Mouse (Mus musculus) limb, embryonic 15.5 days (tissue): ENCODE measurements around the gene Mamstr. TPM values are rescaled to one million over a fixed set of nuclear protein-coding genes. Genes with fewer than 3 reads are reported as not detected.
"Not testable (repeated sequence)": the region's sequence is repeated elsewhere in the genome, so short reads cannot be mapped to it uniquely, and the experiment has no call there.

Source experiments
- ATAC-seq: fragments of 200-750 bp; cut with Nextera tagmentation; 2 replicates; pipeline ENCODE4 v1.8.0; 2017; ENCODE audit warnings: low read depth, moderate TSS enrichment; ENCODE audit not compliant: insufficient number of reproducible peaks, low FRiP score, low TSS enrichment
- H3K27ac ChIP-seq: fragments of 300-500 bp; sonication (generic); 2 replicates; pipeline ENCODE4 v1.5.1; 2015; ENCODE audit warnings: moderate library complexity, mild to moderate bottlenecking, inconsistent platforms
- H3K27me3 ChIP-seq: fragments of 300-500 bp; sonication (generic); 2 replicates; pipeline ENCODE4 v1.6.1; 2015; ENCODE audit warnings: inconsistent platforms
- H3K36me3 ChIP-seq: fragments of 300-500 bp; sonication (generic); 2 replicates; pipeline ENCODE4 v1.6.1; 2015; ENCODE audit warnings: inconsistent platforms
- H3K4me1 ChIP-seq: fragments of 300-500 bp; sonication (generic); 2 replicates; pipeline ENCODE4 v1.6.1; 2015; ENCODE audit warnings: inconsistent platforms
- H3K4me2 ChIP-seq: fragments of 300-500 bp; sonication (generic); 2 replicates; pipeline ENCODE4 v1.6.1; 2015; ENCODE audit warnings: mild to moderate bottlenecking, inconsistent platforms
- H3K4me3 ChIP-seq: fragments of 300-500 bp; sonication (generic); 2 replicates; pipeline ENCODE4 v1.5.1; 2015; ENCODE audit warnings: mild to moderate bottlenecking, inconsistent platforms
- H3K9ac ChIP-seq: fragments of 300-500 bp; sonication (generic); 2 replicates; pipeline ENCODE4 v1.6.1; 2015; ENCODE audit warnings: inconsistent platforms
- H3K9me3 ChIP-seq: fragments of 300-500 bp; sonication (generic); 2 replicates; pipeline ENCODE4 v1.6.1; 2016; ENCODE audit warnings: inconsistent platforms
- WGBS: fragments of 180-500 bp; shearing (Covaris S2); methylation state at CpG from one replicate; pipeline ENCODE4 v1.1.7; 2015; 5-methylcytosine and 5-hydroxymethylcytosine counted together
- polyA plus RNA-seq: library from polyadenylated mRNA; unstranded; fragments of >200 nt; fragmentation: Nextera tagmentation; extraction: Ambion mirVana; gene quantifications from 2 replicates; pipeline ENCODE4 v1.2.1, GENCODE M21; 2015

Mamstr gene
- polyA plus RNA-seq, 1 experiment from 2014 or later: 21.9 TPM

DNA sequence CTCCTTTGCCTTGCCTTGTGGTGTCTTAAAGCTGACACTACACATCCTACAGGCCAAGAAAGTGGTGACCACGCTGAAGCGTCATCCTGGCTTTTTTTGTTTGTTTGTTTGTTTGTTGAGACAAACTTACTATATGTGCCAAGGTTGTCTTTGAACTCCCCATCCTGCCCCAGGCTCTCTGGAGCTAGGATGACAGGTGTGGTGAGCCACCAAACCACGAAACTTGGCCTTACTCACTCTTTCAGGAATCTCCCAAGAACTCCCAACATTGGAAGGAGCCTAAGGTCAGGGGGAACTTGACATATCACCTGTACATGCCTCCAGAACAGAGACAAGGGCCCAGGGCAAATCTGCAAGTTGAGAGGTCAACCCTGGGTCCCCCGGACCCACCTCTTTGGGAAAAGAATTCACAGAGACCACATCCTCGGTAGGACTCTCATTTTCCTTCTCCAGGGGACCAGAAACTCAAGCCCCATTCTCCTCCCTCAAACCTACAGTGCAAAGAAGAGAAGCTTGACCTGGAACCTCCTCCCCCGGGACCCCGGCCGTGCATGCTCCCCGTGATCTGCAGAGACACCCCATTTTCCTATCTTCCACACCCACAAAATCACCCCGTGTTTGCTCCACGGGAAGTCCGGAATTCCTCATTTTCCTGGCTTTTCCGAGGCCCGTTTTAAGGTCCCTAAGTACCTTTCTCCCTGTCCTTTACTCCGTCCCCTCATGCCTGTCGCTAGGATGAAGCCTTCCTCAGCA, 2.9 kb downstream of the Mamstr start:
- Histone ChIP-seq H3K9ac (peak overlapping the region; percentile 48), H3K36me3 (peaks cover 3% of the 10 kb centered on the region; the same call in 1 of the 2 replicates), H3K27me3 (no peaks in the 10 kb centered on the region), H3K9me3 (no peaks in the 10 kb centered on the region), H3K27ac (peak overlapping the region; percentile 91), H3K4me3 (peak overlapping the region; percentile 45), H3K4me1 (peaks cover 62% of the 10 kb centered on the region), H3K4me2 (peak overlapping the region; percentile 76)
- ATAC-seq: no peak
- WGBS: 32% methylated on average over 16 of the region's 16 CpGs

GRCm38 (mm10) chr7:45643441-45644178, 3.8 kb downstream of the Mamstr start:
- peak overlapping the region; percentile 91 for H3K27ac ChIP-seq
- peaks cover 3% of the 10 kb centered on the region; the same call in 1 of the 2 replicates for H3K36me3 ChIP-seq
- H3K4me3 ChIP-seq: peak overlapping the region; percentile 45
- peaks cover 55% of the 10 kb centered on the region for H3K4me1 ChIP-seq
- WGBS: 2% methylated on average over 28 of the region's 28 CpGs
- peak overlapping the region; percentile 48 for H3K9ac ChIP-seq
- H3K9me3 ChIP-seq: no peaks in the 10 kb centered on the region
- H3K4me2 ChIP-seq: peak overlapping the region; percentile 76
- ATAC-seq: peak; percentile 89
- no peaks in the 10 kb centered on the region for H3K27me3 ChIP-seq

GRCm38 (mm10) chr7:45644183-45644582, 4.4 kb downstream of the Mamstr start:
- no peaks in the 10 kb centered on the region for H3K27me3 ChIP-seq
- H3K4me1 ChIP-seq: peaks cover 55% of the 10 kb centered on the region
- peak overlapping the region; percentile 76 for H3K4me2 ChIP-seq
- 6% methylated on average over 18 of the region's 18 CpGs for WGBS
- no peaks in the 10 kb centered on the region for H3K9me3 ChIP-seq
- peak overlapping the region; percentile 86 for H3K27ac ChIP-seq
- no peak for ATAC-seq
- peak overlapping the region; percentile 45 for H3K4me3 ChIP-seq
- no peak overlapping the region for H3K9ac ChIP-seq
- peaks cover 3% of the 10 kb centered on the region; the same call in 1 of the 2 replicates for H3K36me3 ChIP-seq

DNA sequence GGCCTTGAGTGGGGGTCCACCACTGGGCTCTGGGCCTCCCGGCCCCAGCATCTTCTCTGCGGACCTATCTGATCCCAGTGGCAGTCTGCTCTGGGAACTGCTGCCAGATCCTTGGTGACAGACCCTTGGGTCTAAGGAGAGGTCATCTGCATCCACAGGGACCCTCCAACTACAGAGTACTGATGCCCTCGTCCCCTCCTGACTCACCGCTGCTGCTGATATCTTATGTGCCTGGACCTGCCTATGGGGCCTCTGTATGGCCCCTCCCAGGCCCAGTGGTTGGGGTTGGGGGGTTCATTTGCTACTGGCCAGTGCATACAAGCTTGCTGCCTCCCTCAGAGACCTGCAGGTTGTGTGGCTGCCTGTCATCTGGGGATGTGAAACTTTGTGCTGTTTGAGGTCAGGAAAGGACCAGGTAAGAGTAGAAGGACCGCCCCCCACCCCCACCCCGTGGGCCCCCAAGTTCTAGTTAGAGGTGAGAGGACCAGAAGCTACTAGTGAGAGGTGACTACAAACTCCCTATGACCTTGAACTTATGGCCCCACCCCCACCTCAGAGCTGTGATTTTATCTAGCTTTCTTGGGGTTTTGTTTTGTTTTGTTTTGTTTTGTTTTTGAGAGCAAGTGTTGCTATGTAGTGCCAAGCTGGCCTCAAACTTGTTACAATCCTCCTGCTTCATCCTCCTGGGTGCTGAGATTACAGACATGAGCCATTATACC, 5.3 kb downstream of the Mamstr start:
- H3K9ac ChIP-seq: no peak overlapping the region
- H3K4me2 ChIP-seq: no peak overlapping the region; the same call in 1 of the 2 replicates
- peaks cover 3% of the 10 kb centered on the region; the same call in 1 of the 2 replicates for H3K36me3 ChIP-seq
- peak overlapping the region; percentile 86; the same call in 1 of the 2 replicates for H3K27ac ChIP-seq
- 72% methylated on average over 6 of the region's 6 CpGs for WGBS
- H3K4me1 ChIP-seq: peaks cover 49% of the 10 kb centered on the region
- no peaks in the 10 kb centered on the region for H3K27me3 ChIP-seq
- no peak overlapping the region; the same call in 1 of the 2 replicates for H3K4me3 ChIP-seq
- H3K9me3 ChIP-seq: no peaks in the 10 kb centered on the region
- no peak for ATAC-seq

DNA sequence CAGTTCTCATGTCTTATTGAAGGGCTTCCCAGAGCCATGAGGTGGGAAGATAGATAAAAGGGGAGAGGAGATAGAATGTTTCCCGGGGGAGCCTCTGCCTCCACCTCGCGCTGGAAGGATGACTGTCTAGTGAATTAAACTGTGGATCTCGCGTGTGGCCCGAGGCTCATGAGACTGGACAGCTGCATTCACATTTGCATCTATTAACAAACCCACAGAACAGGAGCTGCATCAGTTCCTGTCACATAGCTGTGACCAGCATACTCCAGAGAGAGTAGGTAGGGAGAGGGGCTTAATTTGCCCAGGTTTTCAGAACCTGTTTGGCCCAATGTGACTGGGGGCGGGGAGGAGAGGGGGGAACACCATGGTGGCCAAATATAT, 5.8 kb downstream of the Mamstr start:
- H3K4me3 ChIP-seq: no peak overlapping the region
- H3K27ac ChIP-seq: no peak overlapping the region
- WGBS: 89% methylated on average over 7 of the region's 7 CpGs
- ATAC-seq: no peak
- no peaks in the 10 kb centered on the region for H3K9me3 ChIP-seq
- peaks cover 45% of the 10 kb centered on the region for H3K4me1 ChIP-seq
- H3K9ac ChIP-seq: no peak overlapping the region
- H3K27me3 ChIP-seq: no peaks in the 10 kb centered on the region
- peaks cover 3% of the 10 kb centered on the region; the same call in 1 of the 2 replicates for H3K36me3 ChIP-seq
- no peak overlapping the region for H3K4me2 ChIP-seq

DNA sequence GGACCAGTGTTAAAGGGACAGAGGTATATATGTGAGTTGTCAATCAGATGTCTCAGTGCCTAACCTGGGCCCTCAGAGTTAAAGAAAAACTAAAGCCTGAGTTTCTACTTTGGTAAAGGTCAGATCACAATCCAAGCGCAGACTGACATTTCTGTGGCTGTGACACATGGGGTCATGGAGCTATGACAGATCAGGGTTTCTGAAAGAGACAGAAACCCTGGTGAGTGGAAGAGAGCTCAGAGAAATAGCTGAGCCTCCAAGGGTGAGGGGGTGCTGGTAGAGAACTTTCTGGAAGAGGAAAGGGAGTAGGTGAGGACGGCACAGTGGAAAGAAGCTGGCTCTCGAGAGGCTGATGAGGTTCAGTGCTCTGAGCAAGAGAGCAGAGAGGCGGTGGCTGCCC, 6.9 kb downstream of the Mamstr start:
- no peak overlapping the region for H3K9ac ChIP-seq
- no peak for ATAC-seq
- H3K36me3 ChIP-seq: peaks cover 3% of the 10 kb centered on the region; the same call in 1 of the 2 replicates
- no peaks in the 10 kb centered on the region for H3K27me3 ChIP-seq
- WGBS: 79% methylated on average over 4 of the region's 4 CpGs
- peaks cover 34% of the 10 kb centered on the region for H3K4me1 ChIP-seq
- no peak overlapping the region for H3K27ac ChIP-seq
- no peak overlapping the region for H3K4me3 ChIP-seq
- no peak overlapping the region for H3K4me2 ChIP-seq
- no peaks in the 10 kb centered on the region for H3K9me3 ChIP-seq

GRCm38 (mm10) chr7:45649351-45649750, 9.6 kb downstream of the Mamstr start:
- Histone ChIP-seq H3K4me3 (no peak overlapping the region), H3K27me3 (no peaks in the 10 kb centered on the region), H3K27ac (no peak overlapping the region), H3K9ac (no peak overlapping the region), H3K4me2 (no peak overlapping the region), H3K36me3 (peaks cover 3% of the 10 kb centered on the region; the same call in 1 of the 2 replicates), H3K4me1 (peaks cover 11% of the 10 kb centered on the region), H3K9me3 (no peaks in the 10 kb centered on the region)
- ATAC-seq: no peak
- 75% methylated on average over 8 of the region's 8 CpGs for WGBS

DNA sequence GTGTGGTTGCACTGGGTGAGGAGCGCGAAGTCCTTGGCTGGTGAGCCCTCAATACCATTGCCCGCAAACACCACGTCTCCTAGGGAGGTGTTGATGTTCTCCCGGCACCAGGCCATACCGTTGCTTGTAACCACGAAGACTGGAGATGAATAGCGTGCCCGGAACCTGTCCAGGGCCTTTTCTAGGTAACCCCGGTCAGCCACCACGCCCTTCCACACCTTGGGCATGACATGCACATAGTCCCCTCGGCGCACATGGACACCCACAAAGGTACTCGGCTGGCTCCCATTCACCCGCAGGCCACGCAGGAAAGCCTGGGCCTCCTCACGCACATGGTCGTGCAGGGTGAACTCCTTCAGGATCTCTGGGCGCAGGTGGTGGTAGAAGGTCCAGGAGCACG, 10.7 kb downstream of the Mamstr start:
- ATAC-seq, H3K27me3 ChIP-seq, H3K27ac ChIP-seq, H3K36me3 ChIP-seq, H3K9me3 ChIP-seq, H3K9ac ChIP-seq, H3K4me3 ChIP-seq, H3K4me2 ChIP-seq, H3K4me1 ChIP-seq: not testable (repeated sequence)
- 93% methylated on average over 20 of the region's 20 CpGs for WGBS

- no peak for ATAC-seq
Observed at GRCm38 (mm10) chr7:45654424-45655047, 14.8 kb downstream of the Mamstr start.

GRCm38 (mm10) chr7:45660746-45661478, 21.1 kb downstream of the Mamstr start:
- 71% methylated on average over 11 of the region's 11 CpGs for WGBS
- no peak for ATAC-seq
- H3K9me3 ChIP-seq: no peaks in the 10 kb centered on the region
- H3K27ac ChIP-seq: 0 out of 2 replicates have a peak overlapping the region, but pooled peaks have one; percentile 0
- H3K36me3 ChIP-seq: no peaks in the 10 kb centered on the region
- peaks cover 12% of the 10 kb centered on the region for H3K4me1 ChIP-seq
- H3K27me3 ChIP-seq: no peaks in the 10 kb centered on the region
- no peak overlapping the region for H3K4me3 ChIP-seq
- H3K4me2 ChIP-seq: no peak overlapping the region
- H3K9ac ChIP-seq: no peak overlapping the region

More at GRCm38 (mm10) chr7:45654424-45655047, 14.8 kb downstream of the Mamstr start:
- Histone ChIP-seq H3K9ac (no peak overlapping the region), H3K4me2 (peak overlapping the region; percentile 15; the same call in 1 of the 2 replicates), H3K4me1 (peaks cover 12% of the 10 kb centered on the region), H3K9me3 (no peaks in the 10 kb centered on the region), H3K4me3 (no peak overlapping the region), H3K36me3 (no peaks in the 10 kb centered on the region), H3K27me3 (no peaks in the 10 kb centered on the region), H3K27ac (peak overlapping the region; percentile 35)
- WGBS: 34% methylated on average over 17 of the region's 17 CpGs

DNA sequence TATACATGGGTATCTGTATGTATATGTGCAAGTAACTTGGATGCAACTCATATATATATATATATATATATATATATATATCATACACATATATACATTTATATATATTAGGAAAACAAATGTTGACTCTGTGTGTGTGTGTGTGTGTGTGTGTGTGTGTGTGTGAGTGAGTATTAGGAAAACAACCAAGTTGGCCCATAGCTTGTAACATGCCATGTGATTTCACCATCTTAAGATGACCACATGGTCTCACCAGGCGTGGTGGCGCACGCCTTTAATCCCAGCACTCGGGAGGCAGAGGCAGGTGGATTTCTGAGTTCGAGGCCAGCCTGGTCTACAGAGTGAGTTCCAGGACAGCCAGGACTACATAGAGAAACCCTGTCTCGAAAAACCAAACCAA, 21.9 kb downstream of the Mamstr start:
- not testable (repeated sequence) for H3K4me2 ChIP-seq

More for the DNA sequence above, 21.9 kb downstream of the Mamstr start:
- not testable (repeated sequence) for ATAC-seq, H3K4me3 ChIP-seq, H3K27ac ChIP-seq, H3K36me3 ChIP-seq, H3K4me1 ChIP-seq, H3K9me3 ChIP-seq, H3K9ac ChIP-seq, H3K27me3 ChIP-seq
- 91% methylated on average over 6 of the region's 6 CpGs for WGBS
